Mouse (Mus musculus): ENCODE results near the gene Wasl. TPM values are rescaled to one million over a fixed set of nuclear protein-coding genes. Genes with fewer than 3 reads are reported as not detected.

Wasl gene
- total RNA-seq, 1 experiment, result 20.3 TPM

DNA sequence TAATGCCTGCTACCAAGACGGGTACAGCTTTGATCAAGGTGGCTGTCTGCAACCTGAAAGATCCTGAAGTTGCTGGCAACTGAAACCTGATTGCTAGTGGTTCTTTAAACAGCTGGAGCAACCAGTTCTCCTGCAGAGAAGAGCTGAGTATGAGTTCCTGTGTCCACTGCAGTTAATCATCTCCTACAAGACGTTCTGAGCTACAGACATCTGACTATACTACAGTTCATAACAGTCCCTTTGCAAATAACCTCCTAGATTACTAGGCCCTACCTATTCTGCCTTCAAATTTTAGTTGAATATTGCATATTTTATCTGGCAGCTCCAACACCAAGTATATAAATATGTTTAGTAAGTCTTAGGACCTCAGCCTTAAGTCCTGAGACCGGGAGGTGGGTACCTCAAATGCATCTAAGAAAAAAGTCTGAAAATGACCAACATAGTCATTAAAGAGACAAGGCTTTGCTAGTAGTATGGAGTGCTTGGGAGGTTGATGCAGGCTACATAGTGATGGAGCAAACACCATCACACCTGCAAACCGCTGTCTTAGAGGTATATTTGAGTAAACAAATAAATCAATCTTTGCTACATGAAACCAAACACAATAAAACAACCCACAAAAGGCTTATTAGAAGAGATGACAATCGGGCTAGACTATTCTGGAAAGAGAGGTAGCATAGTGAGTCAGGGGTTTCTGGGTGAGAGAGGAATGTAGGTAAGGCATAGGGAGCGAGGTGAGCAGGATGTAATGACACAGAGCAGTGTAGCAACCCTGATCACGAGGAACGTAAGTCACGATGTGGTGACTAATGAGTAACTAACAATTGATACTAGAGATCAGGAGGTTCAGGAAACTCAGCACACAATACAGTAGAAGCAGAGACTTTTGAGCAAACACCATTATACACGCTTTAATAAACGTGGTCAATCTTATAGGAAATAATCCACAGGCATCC, 29.9 kb upstream of the Wasl start:
- Histone ChIP-seq H3K4me1 (ENCODE audit: control insufficient read depth in 2 of 2, insufficient read depth in 2 of 2, low read length in 2 of 2, poor library complexity in 1 of 2) (peaks cover 4 to 6% of the 10 kb centered on the region in 2 experiments; a peak in 3 of 4 replicates), H3K27ac (ENCODE audit: insufficient read depth, low read depth, low read length, poor library complexity, severe bottlenecking) (no peak overlapping the region), H3K9ac (ENCODE audit: insufficient read depth, low read depth, low read length, poor library complexity, severe bottlenecking) (no peak overlapping the region), H3K36me3 (ENCODE audit: control insufficient read depth, insufficient read depth, low read length, poor library complexity, severe bottlenecking) (no peaks in the 10 kb centered on the region), H3K4me3 (ENCODE audit: insufficient read depth in 1 of 2, low read depth in 1 of 2, low read length in 2 of 2, poor library complexity in 1 of 2, severe bottlenecking in 1 of 2) (no peak overlapping the region), H3K9me3 (ENCODE audit: control insufficient read depth, insufficient read depth, low read depth, low read length) (no peaks in the 10 kb centered on the region)
- DNase-seq (ENCODE audit: low read depth, low spot score), result no peak
- in situ Hi-C loops (cut with MboI; ENCODE audit: low sequenced_read_pairs in 2 of 2, unreplicated experiment in 2 of 2), result no loop called here
- TF ChIP-seq ZNF384 (IDR thresholded peaks at IDR 0.05; ENCODE audit: low read depth, low read length) (no peak), CHD2 (IDR thresholded peaks at IDR 0.05; ENCODE audit: low read depth, low read length) (no peak), ZC3H11A (IDR thresholded peaks at IDR 0.05; ENCODE audit: borderline replicate concordance, low read depth, low read length) (no peak), HCFC1 (IDR thresholded peaks at IDR 0.05; ENCODE audit: borderline replicate concordance, insufficient read depth, low read length) (no peak), MAFK (IDR thresholded peaks at IDR 0.05; ENCODE audit: insufficient read depth, low read depth, low read length) (no peak)

- no peak overlapping the region for H3K27ac ChIP-seq (ENCODE audit: insufficient read depth, low read depth, low read length, poor library complexity, severe bottlenecking)
- no peak for DNase-seq (ENCODE audit: low read depth, low spot score)
- TF ChIP-seq CHD2 (IDR thresholded peaks at IDR 0.05; ENCODE audit: low read depth, low read length) (no peak), HCFC1 (IDR thresholded peaks at IDR 0.05; ENCODE audit: borderline replicate concordance, insufficient read depth, low read length) (no peak), ZNF384 (IDR thresholded peaks at IDR 0.05; ENCODE audit: low read depth, low read length) (no peak), ZC3H11A (IDR thresholded peaks at IDR 0.05; ENCODE audit: borderline replicate concordance, low read depth, low read length) (no peak), MAFK (IDR thresholded peaks at IDR 0.05; ENCODE audit: insufficient read depth, low read depth, low read length) (no peak)
- in situ Hi-C loops (cut with MboI; ENCODE audit: low sequenced_read_pairs in 2 of 2, unreplicated experiment in 2 of 2), result no loop called here
- no peak overlapping the region for H3K9ac ChIP-seq (ENCODE audit: insufficient read depth, low read depth, low read length, poor library complexity, severe bottlenecking)
- no peaks in the 10 kb centered on the region for H3K36me3 ChIP-seq (ENCODE audit: control insufficient read depth, insufficient read depth, low read length, poor library complexity, severe bottlenecking)
- H3K9me3 ChIP-seq (ENCODE audit: control insufficient read depth, insufficient read depth, low read depth, low read length), result no peaks in the 10 kb centered on the region
- no peaks in the 10 kb centered on the region for H3K4me1 ChIP-seq (ENCODE audit: control insufficient read depth in 2 of 2, insufficient read depth in 2 of 2, low read length in 2 of 2, poor library complexity in 1 of 2)
- H3K4me3 ChIP-seq (ENCODE audit: insufficient read depth in 1 of 2, low read depth in 1 of 2, low read length in 2 of 2, poor library complexity in 1 of 2, severe bottlenecking in 1 of 2), result no peak overlapping the region
Measured at GRCm38 (mm10) chr6:24687871-24688270, 23.1 kb upstream of the Wasl start.

GRCm38 (mm10) chr6:24683113-24683512, 18.3 kb upstream of the Wasl start:
- Histone ChIP-seq H3K36me3 (ENCODE audit: control insufficient read depth, insufficient read depth, low read length, poor library complexity, severe bottlenecking) (no peaks in the 10 kb centered on the region), H3K4me3 (ENCODE audit: insufficient read depth in 1 of 2, low read depth in 1 of 2, low read length in 2 of 2, poor library complexity in 1 of 2, severe bottlenecking in 1 of 2) (no peak overlapping the region), H3K9me3 (ENCODE audit: control insufficient read depth, insufficient read depth, low read depth, low read length) (no peaks in the 10 kb centered on the region), H3K27ac (ENCODE audit: insufficient read depth, low read depth, low read length, poor library complexity, severe bottlenecking) (no peak overlapping the region), H3K9ac (ENCODE audit: insufficient read depth, low read depth, low read length, poor library complexity, severe bottlenecking) (no peak overlapping the region), H3K4me1 (ENCODE audit: control insufficient read depth in 2 of 2, insufficient read depth in 2 of 2, low read length in 2 of 2, poor library complexity in 1 of 2) (no peaks in the 10 kb centered on the region)
- TF ChIP-seq ZC3H11A (IDR thresholded peaks at IDR 0.05; ENCODE audit: borderline replicate concordance, low read depth, low read length), result no peak
- TF ChIP-seq MAFK (IDR thresholded peaks at IDR 0.05; ENCODE audit: insufficient read depth, low read depth, low read length), result no peak
- no peak for TF ChIP-seq HCFC1 (IDR thresholded peaks at IDR 0.05; ENCODE audit: borderline replicate concordance, insufficient read depth, low read length)
- TF ChIP-seq ZNF384 (IDR thresholded peaks at IDR 0.05; ENCODE audit: low read depth, low read length), result no peak
- TF ChIP-seq CHD2 (IDR thresholded peaks at IDR 0.05; ENCODE audit: low read depth, low read length), result no peak
- in situ Hi-C loops (cut with MboI; ENCODE audit: low sequenced_read_pairs in 2 of 2, unreplicated experiment in 2 of 2), result no loop called here
- DNase-seq (ENCODE audit: low read depth, low spot score), result no peak

DNA sequence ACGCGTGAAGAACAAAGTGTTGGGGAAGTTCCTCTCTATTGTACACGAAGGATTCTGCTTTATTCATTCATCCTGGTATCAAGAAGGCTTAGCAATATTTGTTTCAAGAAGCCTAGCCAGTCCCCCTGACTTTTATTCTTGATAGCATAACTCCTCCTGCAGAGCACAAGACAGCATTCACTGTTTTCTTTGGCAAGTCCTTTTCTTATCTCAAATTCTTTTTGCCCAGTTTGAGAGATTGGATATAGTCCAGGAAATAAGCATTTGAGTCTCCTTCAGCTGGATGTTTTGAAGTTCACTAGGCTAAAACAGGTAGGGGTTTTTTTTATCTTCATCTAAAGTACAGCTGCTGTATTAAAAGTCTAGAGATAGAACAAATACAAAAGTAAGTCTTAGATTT, 3.0 kb upstream of the Wasl start:
- Histone ChIP-seq H3K27ac (ENCODE audit: insufficient read depth, low read depth, low read length, poor library complexity, severe bottlenecking) (no peak overlapping the region), H3K9ac (ENCODE audit: insufficient read depth, low read depth, low read length, poor library complexity, severe bottlenecking) (no peak overlapping the region), H3K36me3 (ENCODE audit: control insufficient read depth, insufficient read depth, low read length, poor library complexity, severe bottlenecking) (no peaks in the 10 kb centered on the region; the same call in 1 of the 2 replicates), H3K4me1 (ENCODE audit: control insufficient read depth in 2 of 2, insufficient read depth in 2 of 2, low read length in 2 of 2, poor library complexity in 1 of 2) (peaks cover 4 to 6% of the 10 kb centered on the region in 2 experiments; a peak in 2 of 4 replicates), H3K9me3 (ENCODE audit: control insufficient read depth, insufficient read depth, low read depth, low read length) (no peaks in the 10 kb centered on the region), H3K4me3 (ENCODE audit: insufficient read depth in 1 of 2, low read depth in 1 of 2, low read length in 2 of 2, poor library complexity in 1 of 2, severe bottlenecking in 1 of 2) (no peak overlapping the region)
- TF ChIP-seq ZC3H11A (IDR thresholded peaks at IDR 0.05; ENCODE audit: borderline replicate concordance, low read depth, low read length) (no peak), MAFK (IDR thresholded peaks at IDR 0.05; ENCODE audit: insufficient read depth, low read depth, low read length) (no peak), HCFC1 (IDR thresholded peaks at IDR 0.05; ENCODE audit: borderline replicate concordance, insufficient read depth, low read length) (no peak), ZNF384 (IDR thresholded peaks at IDR 0.05; ENCODE audit: low read depth, low read length) (no peak), CHD2 (IDR thresholded peaks at IDR 0.05; ENCODE audit: low read depth, low read length) (no peak)
- DNase-seq (ENCODE audit: low read depth, low spot score), result no peak
- in situ Hi-C loops (cut with MboI; ENCODE audit: low sequenced_read_pairs in 2 of 2, unreplicated experiment in 2 of 2), result no loop called here

Measured in ES-E14 (cell line).